In the genomic region with DNA sequence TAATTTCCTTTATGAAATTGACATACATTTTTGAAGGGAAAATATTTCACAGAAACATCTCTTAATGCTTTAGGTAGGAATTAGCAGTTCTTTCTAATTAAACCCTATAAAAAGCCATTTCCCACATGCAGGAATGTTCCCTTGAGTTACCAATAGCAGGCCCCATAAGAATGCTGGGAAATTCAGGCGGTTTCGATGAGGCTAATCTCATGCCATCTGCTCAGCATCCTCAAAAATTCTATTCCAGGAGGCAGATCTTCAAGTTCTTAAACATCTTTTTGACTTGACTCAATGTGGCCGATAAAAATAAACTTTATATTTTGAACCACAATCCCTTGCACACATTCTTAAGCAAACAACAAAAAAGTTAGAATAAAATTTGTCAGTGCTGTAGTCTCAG, we compare ENCODE assay signal across 9 mouse cellular contexts.
"Had no signal": no experiment of that assay in that cellular context is flagged by ENCODE, and none has a peak within 500 bp of the region (broad histone marks: within the 10 kb centered on the region; RNA-seq: fewer than 3 reads in every experiment).

No protein-coding gene starts in this region.

- DNase-seq: lung, adult 18-20 months; lung, embryonic 14.5 days; lung, postnatal 10 days; lung, postnatal 4 days; midbrain, embryonic 14.5 days; spleen, adult 18-20 months; thymus, adult 2 months; thymus, postnatal 25 days; thymus, postnatal 4 days had no signal
